Mouse (Mus musculus) stomach, embryonic 15.5 days (tissue): ENCODE measurements around the gene Rbm17. TPM values are rescaled to one million over a fixed set of nuclear protein-coding genes. Genes with fewer than 3 reads are reported as not detected.

Source experiments
- ATAC-seq: fragments of 200-750 bp; cut with Nextera tagmentation; 2 replicates; pipeline ENCODE4 v1.8.0; 2017; ENCODE audit warnings: low read depth, moderate number of reproducible peaks, moderate TSS enrichment; ENCODE audit not compliant: insufficient read depth, low FRiP score
- H3K27ac ChIP-seq: fragments of 300-500 bp; sonication (generic); 2 replicates; pipeline ENCODE4 v1.5.1; 2015; ENCODE audit warnings: mild to moderate bottlenecking, inconsistent platforms
- H3K27me3 ChIP-seq: fragments of 300-500 bp; sonication (generic); replicated peaks from 2 replicates; pipeline ENCODE4 v1.6.1; 2015; ENCODE audit warnings: inconsistent platforms
- H3K36me3 ChIP-seq: fragments of 300-500 bp; sonication (generic); 2 replicates; pipeline ENCODE4 v1.6.1; 2015; ENCODE audit warnings: inconsistent platforms
- H3K4me1 ChIP-seq: fragments of 300-500 bp; sonication (generic); 2 replicates; pipeline ENCODE4 v1.6.1; 2015; ENCODE audit warnings: inconsistent platforms
- H3K4me2 ChIP-seq: fragments of 300-500 bp; sonication (generic); 2 replicates; pipeline ENCODE4 v1.6.1; 2015; ENCODE audit warnings: mild to moderate bottlenecking, inconsistent platforms
- H3K4me3 ChIP-seq: fragments of 300-500 bp; sonication (generic); replicated peaks from 2 replicates; pipeline ENCODE4 v1.5.1; 2015; ENCODE audit warnings: inconsistent platforms
- H3K9ac ChIP-seq: fragments of 300-500 bp; sonication (generic); 2 replicates; pipeline ENCODE4 v1.6.1; 2015; ENCODE audit warnings: inconsistent platforms
- H3K9me3 ChIP-seq: fragments of 300-500 bp; sonication (generic); 2 replicates; pipeline ENCODE4 v1.6.1; 2016; ENCODE audit warnings: inconsistent platforms
- WGBS: fragments of 180-500 bp; shearing (Covaris S2); methylation state at CpG from one replicate; pipeline ENCODE4 v1.1.7; 2015; 5-methylcytosine and 5-hydroxymethylcytosine counted together
- polyA plus RNA-seq: library from polyadenylated mRNA; unstranded; fragments of >200 nt; fragmentation: Nextera tagmentation; extraction: Ambion mirVana; gene quantifications from 2 replicates; pipeline ENCODE4 v1.2.1, GENCODE M21; 2015

Rbm17 gene
- polyA plus RNA-seq, 1 experiment from 2014 or later = 125 TPM

- no peaks in the 10 kb centered on the region for H3K36me3 ChIP-seq
- H3K4me1 ChIP-seq = peaks cover 19% of the 10 kb centered on the region; the same call in 1 of the 2 replicates
- H3K27me3 ChIP-seq = 0 out of 2 replicates have a peak, but pooled peaks cover 3% of the 10 kb centered on the region
- H3K27ac ChIP-seq = peak within 1 kb of the TSS; percentile 57; the same call in 1 of the 2 replicates
- H3K9me3 ChIP-seq = no peaks in the 10 kb centered on the region
- WGBS = 2% methylated on average over 65 of the region's 67 CpGs
- H3K4me2 ChIP-seq = peak within 1 kb of the TSS; percentile 99
- ATAC-seq = peak; percentile 67
- H3K4me3 ChIP-seq = peak within 1 kb of the TSS; percentile 60
- peak within 1 kb of the TSS; percentile 51 for H3K9ac ChIP-seq
Measured at GRCm38 (mm10) chr2:11553471-11554400, 50.2 kb downstream of the Rbm17 start, which contains the start of gene Pfkfb3. TSS of gene Pfkfb3 (minus strand) at chr2:11554077.

GRCm38 (mm10) chr2:11552966-11553451, 50.9 kb downstream of the Rbm17 start:
- Histone ChIP-seq H3K4me2 (peak overlapping the region; percentile 99), H3K9ac (peak overlapping the region; percentile 51), H3K9me3 (no peaks in the 10 kb centered on the region), H3K4me1 (peaks cover 19% of the 10 kb centered on the region; the same call in 1 of the 2 replicates), H3K27ac (0 out of 2 replicates have a peak overlapping the region, but pooled peaks have one; percentile 57), H3K36me3 (no peaks in the 10 kb centered on the region), H3K27me3 (0 out of 2 replicates have a peak, but pooled peaks cover 3% of the 10 kb centered on the region), H3K4me3 (peak overlapping the region; percentile 60)
- ATAC-seq = no peak; the same call in 1 of the 2 replicates
- 5% methylated on average over 15 of the region's 15 CpGs for whole genome bisulfite sequencing

GRCm38 (mm10) chr2:11552297-11552821, 51.6 kb downstream of the Rbm17 start:
- Histone ChIP-seq H3K36me3 (no peaks in the 10 kb centered on the region), H3K27me3 (0 out of 2 replicates have a peak, but pooled peaks cover 3% of the 10 kb centered on the region), H3K4me1 (peaks cover 19% of the 10 kb centered on the region; the same call in 1 of the 2 replicates), H3K4me2 (peak overlapping the region; percentile 99), H3K27ac (no peak overlapping the region), H3K9ac (no peak overlapping the region), H3K4me3 (peak overlapping the region; percentile 60), H3K9me3 (no peaks in the 10 kb centered on the region)
- ATAC-seq = no peak
- 20% methylated on average over 9 of the region's 9 CpGs for WGBS

GRCm38 (mm10) chr2:11551726-11552125, 52.2 kb downstream of the Rbm17 start:
- Histone ChIP-seq H3K27me3 (0 out of 2 replicates have a peak, but pooled peaks cover 3% of the 10 kb centered on the region), H3K27ac (no peak overlapping the region), H3K4me1 (peaks cover 19% of the 10 kb centered on the region; the same call in 1 of the 2 replicates), H3K4me3 (no peak overlapping the region), H3K9me3 (no peaks in the 10 kb centered on the region), H3K4me2 (no peak overlapping the region), H3K9ac (no peak overlapping the region), H3K36me3 (no peaks in the 10 kb centered on the region)
- ATAC-seq = no peak
- 23% methylated on average over 1 of the region's 1 CpGs for WGBS

GRCm38 (mm10) chr2:11548508-11548907, 55.4 kb downstream of the Rbm17 start:
- Histone ChIP-seq H3K9me3 (no peaks in the 10 kb centered on the region), H3K36me3 (no peaks in the 10 kb centered on the region), H3K4me2 (no peak overlapping the region), H3K9ac (no peak overlapping the region), H3K27ac (no peak overlapping the region), H3K4me3 (no peak overlapping the region), H3K27me3 (0 out of 2 replicates have a peak, but pooled peaks cover 3% of the 10 kb centered on the region), H3K4me1 (peaks cover 12% of the 10 kb centered on the region; the same call in 1 of the 2 replicates)
- ATAC-seq = no peak
- WGBS = 78% methylated on average over 10 of the region's 10 CpGs

- H3K9ac ChIP-seq = no peak overlapping the region
- H3K27ac ChIP-seq = no peak overlapping the region
- no peak overlapping the region for H3K4me2 ChIP-seq
- H3K4me3 ChIP-seq = no peak overlapping the region
- no peaks in the 10 kb centered on the region for H3K27me3 ChIP-seq
- H3K4me1 ChIP-seq = peaks cover 4% of the 10 kb centered on the region; the same call in 1 of the 2 replicates
- WGBS = 77% methylated on average over 2 of the region's 2 CpGs
- H3K9me3 ChIP-seq = no peaks in the 10 kb centered on the region
- H3K36me3 ChIP-seq = no peaks in the 10 kb centered on the region
- no peak for ATAC-seq
Measured at GRCm38 (mm10) chr2:11547609-11548008, 56.3 kb downstream of the Rbm17 start.

GRCm38 (mm10) chr2:11546091-11546490, 57.9 kb downstream of the Rbm17 start:
- no peak overlapping the region for H3K4me3 ChIP-seq
- ATAC-seq = no peak
- no peaks in the 10 kb centered on the region for H3K4me1 ChIP-seq
- no peaks in the 10 kb centered on the region for H3K36me3 ChIP-seq
- 75% methylated on average over 8 of the region's 8 CpGs for WGBS
- H3K9ac ChIP-seq = no peak overlapping the region
- H3K27me3 ChIP-seq = no peaks in the 10 kb centered on the region
- no peaks in the 10 kb centered on the region for H3K9me3 ChIP-seq
- H3K27ac ChIP-seq = no peak overlapping the region
- H3K4me2 ChIP-seq = no peak overlapping the region

GRCm38 (mm10) chr2:11545380-11545779, 58.6 kb downstream of the Rbm17 start:
- H3K27me3 ChIP-seq = no peaks in the 10 kb centered on the region
- H3K4me2 ChIP-seq = no peak overlapping the region
- H3K27ac ChIP-seq = no peak overlapping the region
- H3K9ac ChIP-seq = no peak overlapping the region
- H3K4me1 ChIP-seq = no peaks in the 10 kb centered on the region
- ATAC-seq = no peak
- 31% methylated on average over 1 of the region's 1 CpGs for WGBS
- no peaks in the 10 kb centered on the region for H3K36me3 ChIP-seq
- H3K9me3 ChIP-seq = no peaks in the 10 kb centered on the region
- H3K4me3 ChIP-seq = no peak overlapping the region

GRCm38 (mm10) chr2:11544342-11544741, 59.6 kb downstream of the Rbm17 start:
- H3K9me3 ChIP-seq = no peaks in the 10 kb centered on the region
- H3K27me3 ChIP-seq = no peaks in the 10 kb centered on the region
- no peaks in the 10 kb centered on the region for H3K36me3 ChIP-seq
- 65% methylated on average over 5 of the region's 5 CpGs for whole genome bisulfite sequencing
- H3K27ac ChIP-seq = no peak overlapping the region
- H3K4me2 ChIP-seq = no peak overlapping the region
- H3K4me3 ChIP-seq = no peak overlapping the region
- H3K9ac ChIP-seq = no peak overlapping the region
- no peaks in the 10 kb centered on the region for H3K4me1 ChIP-seq
- no peak for ATAC-seq

GRCm38 (mm10) chr2:11543158-11543557, 60.8 kb downstream of the Rbm17 start:
- 71% methylated on average over 7 of the region's 7 CpGs for WGBS
- no peaks in the 10 kb centered on the region for H3K4me1 ChIP-seq
- H3K27me3 ChIP-seq = no peaks in the 10 kb centered on the region
- H3K9me3 ChIP-seq = no peaks in the 10 kb centered on the region
- no peaks in the 10 kb centered on the region for H3K36me3 ChIP-seq
- no peak overlapping the region for H3K4me2 ChIP-seq
- no peak overlapping the region for H3K4me3 ChIP-seq
- ATAC-seq = no peak
- H3K9ac ChIP-seq = no peak overlapping the region
- H3K27ac ChIP-seq = no peak overlapping the region

- Histone ChIP-seq H3K4me2 (no peak overlapping the region), H3K9ac (no peak overlapping the region), H3K27me3 (no peaks in the 10 kb centered on the region), H3K36me3 (no peaks in the 10 kb centered on the region), H3K4me3 (no peak overlapping the region), H3K27ac (no peak overlapping the region), H3K4me1 (no peaks in the 10 kb centered on the region), H3K9me3 (no peaks in the 10 kb centered on the region)
- 89% methylated on average over 1 of the region's 1 CpGs for WGBS
- ATAC-seq = peak; percentile 53; the same call in 1 of the 2 replicates
Measured at GRCm38 (mm10) chr2:11542640-11543039, 61.3 kb downstream of the Rbm17 start.

GRCm38 (mm10) chr2:11542121-11542520, 61.8 kb downstream of the Rbm17 start:
- Histone ChIP-seq H3K4me1 (no peaks in the 10 kb centered on the region), H3K4me2 (no peak overlapping the region), H3K27ac (no peak overlapping the region), H3K9ac (no peak overlapping the region), H3K27me3 (no peaks in the 10 kb centered on the region), H3K4me3 (no peak overlapping the region), H3K36me3 (no peaks in the 10 kb centered on the region), H3K9me3 (no peaks in the 10 kb centered on the region)
- ATAC-seq = no peak
- 93% methylated on average over 1 of the region's 1 CpGs for WGBS
